Mouse (Mus musculus): ENCODE results near the gene Pfdn6. TPM values are rescaled to one million over a fixed set of nuclear protein-coding genes. Genes with fewer than 3 reads are reported as not detected.

The Pfdn6 gene
- total and polyA plus RNA-seq, 2 experiments from 2014 or later = 47.9 to 185 TPM

- Histone ChIP-seq H3K27me3 (ENCODE audit: insufficient read depth, low read length) (no peaks in the 10 kb centered on the region), H3K9me3 (ENCODE audit: low read length) (no peaks in the 10 kb centered on the region), H3K4me2 (ENCODE audit: low read depth, low read length, poor library complexity, severe bottlenecking) (peak overlapping the region; percentile 98), H3K36me3 (ENCODE audit: insufficient read depth, low read length) (peaks cover 29% of the 10 kb centered on the region), H3K27ac (ENCODE audit: low read depth, low read length) (no peak overlapping the region), H3K4me1 (ENCODE audit: insufficient read depth, low read length) (peaks cover 16% of the 10 kb centered on the region), H3K9ac (replicated peaks; ENCODE audit: low read length, poor library complexity, severe bottlenecking) (peak overlapping the region; percentile 65), H3K4me3 (ENCODE audit: low read depth, low read length) (peak overlapping the region; percentile 72)
- WGBS = 67% methylated on average over 19 of the region's 19 CpGs
- ATAC-seq (ENCODE audit: low FRiP score) (no peak), DNase-seq (ENCODE audit: low spot score) (no peak)
- no peak for TF ChIP-seq CTCF (IDR thresholded peaks at IDR 0.05)
These were observed 1.2 kb upstream of the Pfdn6 start for GRCm38 (mm10) chr17:33941381-33941780.

- 4% methylated on average over 25 of the region's 26 CpGs for WGBS
- DNase-seq (ENCODE audit: low spot score) (no peak), ATAC-seq (ENCODE audit: low FRiP score) (no peak)
- no peaks in the 10 kb centered on the region for H3K27me3 ChIP-seq (ENCODE audit: insufficient read depth, low read length)
- peaks cover 26% of the 10 kb centered on the region for H3K36me3 ChIP-seq (ENCODE audit: insufficient read depth, low read length)
- peaks cover 16% of the 10 kb centered on the region for H3K4me1 ChIP-seq (ENCODE audit: insufficient read depth, low read length)
- no peaks in the 10 kb centered on the region for H3K9me3 ChIP-seq (ENCODE audit: low read length)
- H3K9ac ChIP-seq (replicated peaks; ENCODE audit: low read length, poor library complexity, severe bottlenecking) = peak overlapping the region; percentile 65
- peak overlapping the region; percentile 72 for H3K4me3 ChIP-seq (ENCODE audit: low read depth, low read length)
- H3K4me2 ChIP-seq (ENCODE audit: low read depth, low read length, poor library complexity, severe bottlenecking) = peak overlapping the region; percentile 98
- no peak for TF ChIP-seq CTCF (IDR thresholded peaks at IDR 0.05)
- H3K27ac ChIP-seq (ENCODE audit: low read depth, low read length) = no peak overlapping the region
These were observed 838 bp upstream of the Pfdn6 start for GRCm38 (mm10) chr17:33940981-33941380.

- WGBS = 88% methylated on average over 11 of the region's 11 CpGs
- H3K27me3 ChIP-seq (ENCODE audit: insufficient read depth, low read length) = no peaks in the 10 kb centered on the region
- H3K36me3 ChIP-seq (ENCODE audit: insufficient read depth, low read length) = peaks cover 20% of the 10 kb centered on the region
- DNase-seq (ENCODE audit: low spot score) (no peak), ATAC-seq (ENCODE audit: low FRiP score) (no peak)
- peaks cover 16% of the 10 kb centered on the region for H3K4me1 ChIP-seq (ENCODE audit: insufficient read depth, low read length)
- H3K4me3 ChIP-seq (ENCODE audit: low read depth, low read length) = no peak overlapping the region
- no peak for TF ChIP-seq CTCF (IDR thresholded peaks at IDR 0.05)
- no peak overlapping the region for H3K4me2 ChIP-seq (ENCODE audit: low read depth, low read length, poor library complexity, severe bottlenecking)
- H3K9ac ChIP-seq (replicated peaks; ENCODE audit: low read length, poor library complexity, severe bottlenecking) = no peak overlapping the region
- no peaks in the 10 kb centered on the region for H3K9me3 ChIP-seq (ENCODE audit: low read length)
- H3K27ac ChIP-seq (ENCODE audit: low read depth, low read length) = no peak overlapping the region
These were observed 1.4 kb downstream of the Pfdn6 start for GRCm38 (mm10) chr17:33938783-33939182.

GRCm38 (mm10) chr17:33936993-33937392, 3.1 kb downstream of the Pfdn6 start:
- ATAC-seq (ENCODE audit: low FRiP score) (no peak), DNase-seq (ENCODE audit: low spot score) (no peak)
- TF ChIP-seq CTCF (IDR thresholded peaks at IDR 0.05) = no peak
- H3K36me3 ChIP-seq (ENCODE audit: insufficient read depth, low read length) = peaks cover 20% of the 10 kb centered on the region
- WGBS = 85% methylated on average over 15 of the region's 15 CpGs
- no peak overlapping the region for H3K27ac ChIP-seq (ENCODE audit: low read depth, low read length)
- no peak overlapping the region for H3K9ac ChIP-seq (replicated peaks; ENCODE audit: low read length, poor library complexity, severe bottlenecking)
- no peaks in the 10 kb centered on the region for H3K27me3 ChIP-seq (ENCODE audit: insufficient read depth, low read length)
- peaks cover 16% of the 10 kb centered on the region for H3K4me1 ChIP-seq (ENCODE audit: insufficient read depth, low read length)
- no peak overlapping the region for H3K4me3 ChIP-seq (ENCODE audit: low read depth, low read length)
- no peaks in the 10 kb centered on the region for H3K9me3 ChIP-seq (ENCODE audit: low read length)
- H3K4me2 ChIP-seq (ENCODE audit: low read depth, low read length, poor library complexity, severe bottlenecking) = no peak overlapping the region

- 91% methylated on average over 21 of the region's 21 CpGs for WGBS
- Histone ChIP-seq H3K36me3 (ENCODE audit: insufficient read depth, low read length) (peaks cover 20% of the 10 kb centered on the region), H3K9me3 (ENCODE audit: low read length) (no peaks in the 10 kb centered on the region), H3K4me3 (ENCODE audit: low read depth, low read length) (no peak overlapping the region), H3K27me3 (ENCODE audit: insufficient read depth, low read length) (no peaks in the 10 kb centered on the region), H3K4me2 (ENCODE audit: low read depth, low read length, poor library complexity, severe bottlenecking) (no peak overlapping the region), H3K27ac (ENCODE audit: low read depth, low read length) (no peak overlapping the region), H3K9ac (replicated peaks; ENCODE audit: low read length, poor library complexity, severe bottlenecking) (no peak overlapping the region), H3K4me1 (ENCODE audit: insufficient read depth, low read length) (peaks cover 11% of the 10 kb centered on the region)
- DNase-seq (ENCODE audit: low spot score) = no peak
- no peak for TF ChIP-seq CTCF (IDR thresholded peaks at IDR 0.05)
- no peak for ATAC-seq (ENCODE audit: low FRiP score)
These were observed 4.6 kb downstream of the Pfdn6 start for GRCm38 (mm10) chr17:33935422-33936055.

GRCm38 (mm10) chr17:33932970-33933369, 7.2 kb downstream of the Pfdn6 start:
- WGBS = 95% methylated on average over 15 of the region's 15 CpGs
- no peak for TF ChIP-seq CTCF (IDR thresholded peaks at IDR 0.05)
- Histone ChIP-seq H3K36me3 (ENCODE audit: insufficient read depth, low read length) (peaks cover 20% of the 10 kb centered on the region), H3K9ac (replicated peaks; ENCODE audit: low read length, poor library complexity, severe bottlenecking) (no peak overlapping the region), H3K27ac (ENCODE audit: low read depth, low read length) (no peak overlapping the region), H3K4me2 (ENCODE audit: low read depth, low read length, poor library complexity, severe bottlenecking) (no peak overlapping the region), H3K4me3 (ENCODE audit: low read depth, low read length) (no peak overlapping the region), H3K4me1 (ENCODE audit: insufficient read depth, low read length) (0 out of 2 replicates have a peak, but pooled peaks cover 5% of the 10 kb centered on the region), H3K27me3 (ENCODE audit: insufficient read depth, low read length) (no peaks in the 10 kb centered on the region), H3K9me3 (ENCODE audit: low read length) (no peaks in the 10 kb centered on the region)
- DNase-seq (ENCODE audit: low spot score) (no peak), ATAC-seq (ENCODE audit: low FRiP score) (no peak)

All from midbrain, postnatal 0 days (tissue).